Mouse (Mus musculus) liver, embryonic 16.5 days (tissue): ENCODE measurements around the gene Eif2ak4. TPM values are rescaled to one million over a fixed set of nuclear protein-coding genes. Genes with fewer than 3 reads are reported as not detected.

Experiments used
- ATAC-seq: fragments of 200-750 bp; cut with Nextera tagmentation; 2 replicates; pipeline ENCODE4 v1.8.0; 2017; ENCODE audit warnings: low read depth, mild to moderate bottlenecking, moderate number of reproducible peaks, moderate library complexity
- H3K27ac ChIP-seq: fragments of 300-500 bp; sonication (generic); 2 replicates; pipeline ENCODE4 v1.5.1; 2014; ENCODE audit warnings: mild to moderate bottlenecking, low read length
- H3K27me3 ChIP-seq: fragments of 300-500 bp; sonication (generic); 2 replicates; pipeline ENCODE4 v1.6.1; 2014; ENCODE audit warnings: low read depth, low read length, mixed read lengths; ENCODE audit not compliant: control insufficient read depth, insufficient read depth
- H3K36me3 ChIP-seq: fragments of 300-500 bp; sonication (generic); 2 replicates; pipeline ENCODE4 v1.6.1; 2014; ENCODE audit warnings: mild to moderate bottlenecking; ENCODE audit not compliant: control insufficient read depth, insufficient read depth
- H3K4me1 ChIP-seq: fragments of 300-500 bp; sonication (generic); 2 replicates; pipeline ENCODE4 v1.6.1; 2014; ENCODE audit warnings: low read depth, low read length, mixed read lengths; ENCODE audit not compliant: control insufficient read depth
- H3K4me2 ChIP-seq: fragments of 300-500 bp; sonication (generic); 2 replicates; pipeline ENCODE4 v1.6.1; 2014; ENCODE audit warnings: low read depth, low read length, mixed read lengths
- H3K4me3 ChIP-seq: fragments of 300-500 bp; sonication (generic); 2 replicates; pipeline ENCODE4 v1.5.1; 2014; ENCODE audit warnings: low read depth, mild to moderate bottlenecking, low read length
- H3K9ac ChIP-seq: fragments of 300-500 bp; sonication (generic); 2 replicates; pipeline ENCODE4 v1.6.1; 2014; ENCODE audit warnings: low read depth, low read length
- H3K9me3 ChIP-seq: fragments of 300-500 bp; sonication (generic); replicated peaks from 2 replicates; pipeline ENCODE4 v1.6.1; 2016; ENCODE audit warnings: low read length; ENCODE audit not compliant: control insufficient read depth
- WGBS: fragments of 180-500 bp; shearing (Covaris S2); extraction: QIAGEN DNeasy Blood & Tissue Kit; methylation state at CpG from one replicate; pipeline ENCODE4 v1.1.7; 2014; ENCODE audit not compliant: insufficient replicate concordance; 5-methylcytosine and 5-hydroxymethylcytosine counted together
- polyA plus RNA-seq: library from polyadenylated mRNA; unstranded; fragments of >200 nt; fragmentation: Nextera tagmentation; extraction: Ambion mirVana; gene quantifications from 2 replicates; pipeline ENCODE4 v1.2.1, GENCODE M21; 2015

Eif2ak4 gene
- polyA plus RNA-seq, 1 experiment from 2014 or later = 5.1 TPM

- 22% methylated on average over 20 of the region's 20 CpGs for WGBS
- no peak overlapping the region for H3K27ac ChIP-seq
Measured at GRCm38 (mm10) chr2:118499135-118499961, 110.9 kb downstream of the Eif2ak4 start.

GRCm38 (mm10) chr2:118500191-118500590 lies 111.8 kb downstream of the Eif2ak4 start:
- 61% methylated on average over 2 of the region's 2 CpGs for WGBS
- Histone ChIP-seq H3K4me3 (no peak overlapping the region), H3K9me3 (no peaks in the 10 kb centered on the region), H3K9ac (no peak overlapping the region), H3K36me3 (no peaks in the 10 kb centered on the region), H3K27me3 (no peaks in the 10 kb centered on the region), H3K4me1 (no peaks in the 10 kb centered on the region), H3K27ac (no peak overlapping the region), H3K4me2 (no peak overlapping the region)
- ATAC-seq = no peak

More at GRCm38 (mm10) chr2:118499135-118499961, 110.9 kb downstream of the Eif2ak4 start:
- no peaks in the 10 kb centered on the region for H3K27me3 ChIP-seq
- H3K36me3 ChIP-seq = no peaks in the 10 kb centered on the region
- H3K4me1 ChIP-seq = no peaks in the 10 kb centered on the region
- no peak for ATAC-seq
- H3K9ac ChIP-seq = no peak overlapping the region
- no peaks in the 10 kb centered on the region for H3K9me3 ChIP-seq
- H3K4me3 ChIP-seq = no peak overlapping the region
- H3K4me2 ChIP-seq = no peak overlapping the region

GRCm38 (mm10) chr2:118507126-118507525 lies 118.7 kb downstream of the Eif2ak4 start:
- Histone ChIP-seq H3K27me3 (no peaks in the 10 kb centered on the region), H3K27ac (no peak overlapping the region), H3K9me3 (no peaks in the 10 kb centered on the region), H3K9ac (no peak overlapping the region), H3K36me3 (no peaks in the 10 kb centered on the region), H3K4me2 (no peak overlapping the region), H3K4me3 (no peak overlapping the region), H3K4me1 (no peaks in the 10 kb centered on the region)
- ATAC-seq = no peak
- WGBS = 61% methylated on average over 7 of the region's 7 CpGs

GRCm38 (mm10) chr2:118509688-118510446 lies 121.4 kb downstream of the Eif2ak4 start:
- Histone ChIP-seq H3K9ac (no peak overlapping the region), H3K27ac (no peak overlapping the region), H3K36me3 (no peaks in the 10 kb centered on the region), H3K4me1 (no peaks in the 10 kb centered on the region), H3K4me2 (no peak overlapping the region), H3K9me3 (no peaks in the 10 kb centered on the region), H3K4me3 (no peak overlapping the region), H3K27me3 (no peaks in the 10 kb centered on the region)
- ATAC-seq = no peak
- WGBS = 75% methylated on average over 8 of the region's 8 CpGs

GRCm38 (mm10) chr2:118510447-118511310 lies 122.3 kb downstream of the Eif2ak4 start:
- H3K9ac ChIP-seq = no peak overlapping the region
- H3K27me3 ChIP-seq = no peaks in the 10 kb centered on the region
- no peaks in the 10 kb centered on the region for H3K36me3 ChIP-seq
- H3K4me1 ChIP-seq = no peaks in the 10 kb centered on the region
- H3K4me2 ChIP-seq = no peak overlapping the region
- 71% methylated on average over 29 of the region's 29 CpGs for WGBS
- no peak overlapping the region for H3K27ac ChIP-seq
- peak; percentile 24; the same call in 1 of the 2 replicates for ATAC-seq
- no peak overlapping the region for H3K4me3 ChIP-seq
- no peaks in the 10 kb centered on the region for H3K9me3 ChIP-seq

GRCm38 (mm10) chr2:118511779-118512417 lies 123.5 kb downstream of the Eif2ak4 start:
- H3K4me2 ChIP-seq = no peak overlapping the region
- H3K27me3 ChIP-seq = no peaks in the 10 kb centered on the region
- H3K9me3 ChIP-seq = no peaks in the 10 kb centered on the region
- 30% methylated on average over 11 of the region's 11 CpGs for WGBS
- H3K9ac ChIP-seq = no peak overlapping the region
- ATAC-seq = no peak
- H3K27ac ChIP-seq = no peak overlapping the region
- no peaks in the 10 kb centered on the region for H3K36me3 ChIP-seq
- H3K4me3 ChIP-seq = no peak overlapping the region
- H3K4me1 ChIP-seq = no peaks in the 10 kb centered on the region

GRCm38 (mm10) chr2:118512418-118513377 lies 124.3 kb downstream of the Eif2ak4 start:
- H3K27me3 ChIP-seq = no peaks in the 10 kb centered on the region
- no peak overlapping the region for H3K4me2 ChIP-seq
- no peaks in the 10 kb centered on the region for H3K36me3 ChIP-seq
- H3K27ac ChIP-seq = no peak overlapping the region
- H3K9ac ChIP-seq = no peak overlapping the region
- H3K9me3 ChIP-seq = no peaks in the 10 kb centered on the region
- WGBS = 62% methylated on average over 16 of the region's 16 CpGs
- H3K4me1 ChIP-seq = no peaks in the 10 kb centered on the region
- no peak for ATAC-seq
- H3K4me3 ChIP-seq = no peak overlapping the region
